Mouse (Mus musculus): ENCODE measurements around the gene Hist1h2ai. TPM values are rescaled to one million over a fixed set of nuclear protein-coding genes. Genes with fewer than 3 reads are reported as not detected.
"Not testable (repeated sequence)": the region's sequence is repeated elsewhere in the genome, so short reads cannot be mapped to it uniquely, and the experiment has no call there.

The Hist1h2ai gene
- total RNA-seq, 2 experiments from 2014 or later = 17.9 TPM; not detected in 1

GRCm38 (mm10) chr13:21754294-21755001 is 38.2 kb downstream of the Hist1h2ai start:
- DNase-seq (ENCODE audit: low spot score) = not testable (repeated sequence)

GRCm38 (mm10) chr13:21755707-21756106 is 39.5 kb downstream of the Hist1h2ai start:
- intact Hi-C loops (cut with DNase I) = loop anchor here (5.0 to 10.0 kb wide), 3 partner anchors 1832 to 1999 kb away; partner anchors contain the start of genes Hist1h2ab, Hist1h2ac, Hist1h2bc and Hist1h3b
- DNase-seq (ENCODE audit: low spot score) = no peak

More at GRCm38 (mm10) chr13:21754294-21755001, 38.2 kb downstream of the Hist1h2ai start:
- intact Hi-C loops (cut with DNase I) = loop anchor here (5.0 to 10.0 kb wide), 3 partner anchors 1833 to 2000 kb away; partner anchors contain the start of genes Hist1h2ab, Hist1h2ac, Hist1h2bc and Hist1h3b

Small RNA genes within 50 kb of the gene (microRNA-seq; reads per million reads assigned to microRNA genes)
- gene Gm44357 (not detected), gene Gm44367 (not detected), gene Gm44454 (not detected)

Other genes with a start within 250 kb of the Hist1h2ai start
- under 1 TPM; 0.39 to 0.75 TPM for gene Nkapl, start 247.9 kb upstream of the Hist1h2ai start, total RNA-seq (2021)
- 1 to 10 TPM; 1.3 to 1.6 TPM for gene Zkscan4, start 237.5 kb upstream of the Hist1h2ai start, total RNA-seq (2021)
- gene Gm10065, start 237.0 kb upstream of the Hist1h2ai start, total RNA-seq (2021) = not detected
- gene AK157302, start 221.2 kb upstream of the Hist1h2ai start, total RNA-seq (2021) = 10 to 100 TPM; 26.8 TPM
- gene Gm11273, start 215.0 kb upstream of the Hist1h2ai start, total RNA-seq (2021) = 100 to 1,000 TPM; 251 to 252 TPM
- gene Zkscan8, start 185.3 kb upstream of the Hist1h2ai start, total RNA-seq (2021) = 10 to 100 TPM; 10.5 to 11.1 TPM
- not detected for gene Olfr1366, start 173.6 kb upstream of the Hist1h2ai start, total RNA-seq (2021)
- not detected for gene Olfr1535, start 156.5 kb upstream of the Hist1h2ai start, total RNA-seq (2021)
- not detected for gene Olfr1364, start 134.7 kb upstream of the Hist1h2ai start, total RNA-seq (2021)
- gene Olfr1362, start 102.4 kb upstream of the Hist1h2ai start, total RNA-seq (2021) = not detected
- not detected for gene Olfr11, start 73.9 kb upstream of the Hist1h2ai start, total RNA-seq (2021)
- gene Olfr1361, start 53.0 kb upstream of the Hist1h2ai start, total RNA-seq (2021) = not detected
- gene Olfr1360, start 39.0 kb upstream of the Hist1h2ai start, total RNA-seq (2021) = not detected
- not detected for gene Olfr1359, start 18.3 kb upstream of the Hist1h2ai start, total RNA-seq (2021)
- 10 to 100 TPM; 19.7 to 24.0 TPM for gene Hist1h2bl, start 279 bp upstream of the Hist1h2ai start, total RNA-seq (2021)
- 10 to 100 TPM; 16.8 to 25.9 TPM for gene Hist1h3h, start 1.2 kb downstream of the Hist1h2ai start, total RNA-seq (2021)
- 1 to 10 TPM; 5.5 to 6.1 TPM for gene Hist1h2bm, start 5.6 kb downstream of the Hist1h2ai start, total RNA-seq (2021)
- 1 to 10 TPM; 4.2 to 6.9 TPM for gene Hist1h4j, start 18.6 kb downstream of the Hist1h2ai start, total RNA-seq (2021)
- 10 to 100 TPM; 46.4 to 87.7 TPM for gene Hist1h4k, start 34.1 kb downstream of the Hist1h2ai start, total RNA-seq (2021)
- gene Hist1h2ak, start 37.4 kb downstream of the Hist1h2ai start, total RNA-seq (2021) = 10 to 100 TPM in 1 of 2 experiments, 1 to 10 TPM in 1; 5.7 to 11.4 TPM
- gene Hist1h2bn, start 37.7 kb downstream of the Hist1h2ai start, total RNA-seq (2021) = 10 to 100 TPM; 10.2 to 16.5 TPM
- gene Hist1h1b, start 64.2 kb downstream of the Hist1h2ai start, total RNA-seq (2021) = 1 to 10 TPM; 8.0 to 9.9 TPM
- gene Hist1h3i, start 66.9 kb downstream of the Hist1h2ai start, total RNA-seq (2021) = 10 to 100 TPM; 21.5 to 29.2 TPM
- under 1 TPM; 0.84 to 0.94 TPM for gene Hist1h2an, start 70.8 kb downstream of the Hist1h2ai start, total RNA-seq (2021)
- gene Hist1h2bp, start 71.0 kb downstream of the Hist1h2ai start, total RNA-seq (2021) = 1 to 10 TPM; 6.4 to 6.8 TPM
- gene Hist1h2bq, start 93.8 kb downstream of the Hist1h2ai start, total RNA-seq (2021) = 10 to 100 TPM; 35.4 to 36.4 TPM
- gene Hist1h2ao, start 94.0 kb downstream of the Hist1h2ai start, total RNA-seq (2021) = not detected
- 10 to 100 TPM; 55.1 to 84.9 TPM for gene Hist1h4m, start 95.3 kb downstream of the Hist1h2ai start, total RNA-seq (2021)
- gene Hist1h4n, start 115.8 kb downstream of the Hist1h2ai start, total RNA-seq (2021) = 10 to 100 TPM; 13.5 to 14.9 TPM
- gene Hist1h2ap, start 117.1 kb downstream of the Hist1h2ai start, total RNA-seq (2021) = 10 to 100 TPM; 21.9 to 30.1 TPM
- 10 to 100 TPM; 35.6 to 36.4 TPM for gene Hist1h2br, start 117.3 kb downstream of the Hist1h2ai start, total RNA-seq (2021)
- under 1 TPM; 0.56 to 0.68 TPM for gene Zfp184, start 228.7 kb downstream of the Hist1h2ai start, total RNA-seq (2021)